Mouse (Mus musculus) liver, embryonic 11.5 days (tissue): ENCODE measurements around the gene Uba6. TPM values are rescaled to one million over a fixed set of nuclear protein-coding genes. Genes with fewer than 3 reads are reported as not detected.

ENCODE experiments used
- ATAC-seq: fragments of 200-750 bp; cut with Nextera tagmentation; replicated peaks from 2 replicates; pipeline ENCODE4 v1.8.0; 2017; ENCODE audit warnings: moderate number of reproducible peaks, mild to moderate bottlenecking, moderate TSS enrichment, moderate library complexity; ENCODE audit not compliant: low FRiP score
- DNase-seq: peaks from one replicate; pipeline ENCODE4 v3.0.0-alpha.2; 2017; ENCODE audit warnings: low spot score
- H3K27ac ChIP-seq: fragments of 300-500 bp; sonication (generic); 2 replicates; pipeline ENCODE4 v1.5.1; 2014; ENCODE audit warnings: mild to moderate bottlenecking, low read depth, low read length, control low read depth
- H3K27me3 ChIP-seq: fragments of 300-500 bp; sonication (generic); replicated peaks from 2 replicates; pipeline ENCODE4 v1.6.1; 2014; ENCODE audit warnings: low read length, mixed read lengths; ENCODE audit not compliant: control insufficient read depth, insufficient read depth
- H3K36me3 ChIP-seq: fragments of 300-500 bp; sonication (generic); 2 replicates; pipeline ENCODE4 v1.6.1; 2014; ENCODE audit warnings: mild to moderate bottlenecking, low read length, moderate library complexity, mixed read lengths; ENCODE audit not compliant: control insufficient read depth, insufficient read depth
- H3K4me1 ChIP-seq: fragments of 300-500 bp; sonication (generic); replicated peaks from 2 replicates; pipeline ENCODE4 v1.6.1; 2014; ENCODE audit warnings: low read length, mixed read lengths; ENCODE audit not compliant: control insufficient read depth, insufficient read depth
- H3K4me2 ChIP-seq: fragments of 300-500 bp; sonication (generic); 2 replicates; pipeline ENCODE4 v1.6.1; 2014; ENCODE audit warnings: mild to moderate bottlenecking, control low read depth, moderate library complexity
- H3K4me3 ChIP-seq: fragments of 300-500 bp; sonication (generic); 2 replicates; pipeline ENCODE4 v1.5.1; 2014; ENCODE audit warnings: low read depth, low read length, control low read depth
- H3K9ac ChIP-seq: fragments of 300-500 bp; sonication (generic); 2 replicates; pipeline ENCODE4 v1.6.1; 2014; ENCODE audit warnings: low read depth, low read length, control low read depth
- H3K9me3 ChIP-seq: fragments of 300-500 bp; sonication (generic); 2 replicates; pipeline ENCODE4 v1.6.1; 2016; ENCODE audit warnings: low read length, inconsistent platforms, mixed read lengths; ENCODE audit not compliant: control insufficient read depth
- WGBS: fragments of 180-500 bp; shearing (Covaris S2); extraction: QIAGEN DNeasy Blood & Tissue Kit; methylation state at CpG from one replicate; pipeline ENCODE4 v1.1.7; 2014; 5-methylcytosine and 5-hydroxymethylcytosine counted together
- polyA plus RNA-seq: library from polyadenylated mRNA; unstranded; fragments of >200 nt; fragmentation: Nextera tagmentation; extraction: Ambion mirVana; gene quantifications from 2 replicates; pipeline ENCODE4 v1.2.1, GENCODE M21; 2014

Gene Uba6
- polyA plus RNA-seq = 14.7 and 16.0 TPM in 2 replicates

DNA sequence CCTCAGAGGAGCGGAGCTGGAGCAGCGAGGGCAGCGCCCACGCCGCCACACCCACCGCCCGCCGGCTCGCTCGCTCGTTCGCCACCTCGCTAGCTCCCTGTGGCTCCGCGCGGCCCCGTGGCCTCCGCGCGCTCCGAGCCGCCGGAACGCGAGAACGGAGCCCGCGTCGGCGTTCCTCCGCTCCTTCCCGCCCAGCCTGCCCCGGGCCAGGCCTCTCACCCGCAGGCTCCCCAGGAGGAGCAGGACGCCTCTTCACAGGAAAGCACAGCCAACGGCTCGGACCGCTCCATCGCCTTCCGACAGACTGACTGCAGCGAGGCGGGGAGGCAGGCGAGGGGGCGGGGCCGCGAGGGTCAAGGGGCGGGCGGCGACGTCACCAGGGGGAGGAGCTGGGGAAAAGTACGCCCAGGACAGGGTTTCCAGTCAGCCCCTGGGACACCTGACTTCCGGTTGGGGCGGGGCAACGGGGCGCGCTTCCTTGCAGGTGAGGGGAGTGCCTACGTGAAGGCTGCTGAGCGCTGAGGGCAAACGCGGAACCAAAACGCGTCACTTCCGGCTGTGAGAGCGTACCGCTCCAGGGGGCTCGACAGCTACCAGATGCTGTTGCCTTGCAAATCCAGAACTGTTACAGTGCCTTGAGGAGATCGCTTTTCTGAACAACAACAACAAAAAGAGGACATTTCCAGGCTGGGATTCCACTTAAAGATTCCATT is at the start of gene Uba6:
TSS of gene Uba6 (minus strand) at position 355 of the 713 bp plus-strand sequence.
- WGBS = under 1% methylated on average over 60 of the region's 67 CpGs
- H3K4me1 ChIP-seq = peaks cover 6% of the 10 kb centered on the region
- H3K4me2 ChIP-seq = peak within 1 kb of the TSS; percentile 93
- H3K9ac ChIP-seq = peak within 1 kb of the TSS; percentile 61
- DNase-seq (peak; percentile 100), ATAC-seq (peak; percentile 99)
- H3K9me3 ChIP-seq = no peaks in the 10 kb centered on the region
- peak within 1 kb of the TSS; percentile 63 for H3K4me3 ChIP-seq
- H3K27me3 ChIP-seq = no peaks in the 10 kb centered on the region
- H3K36me3 ChIP-seq = no peaks in the 10 kb centered on the region
- H3K27ac ChIP-seq = peak within 1 kb of the TSS; percentile 72

DNA sequence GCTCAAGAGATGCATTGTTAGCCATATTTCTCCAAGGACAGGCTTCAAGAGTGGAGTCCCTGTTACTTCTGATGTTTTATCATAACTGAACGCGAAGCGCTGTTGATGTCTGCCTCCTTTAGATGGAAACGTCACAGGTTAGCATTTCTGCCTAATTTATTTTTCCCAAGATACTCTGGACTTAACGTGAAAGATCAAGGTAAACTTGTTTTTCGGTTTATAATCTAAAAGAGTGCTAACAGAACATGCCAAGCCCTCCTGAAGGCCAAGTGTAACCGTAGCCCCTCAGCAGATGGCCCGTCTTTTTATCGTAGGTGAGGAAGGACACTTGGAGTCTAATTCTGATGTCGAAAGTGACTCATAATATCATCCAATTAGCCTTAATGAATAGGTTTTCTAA is 25.2 kb upstream of the Uba6 start, which contains the start of gene Gnrhr:
TSS of gene Gnrhr (minus strand) at position 101 of the 400 bp plus-strand sequence.
- Histone ChIP-seq H3K36me3 (no peaks in the 10 kb centered on the region), H3K4me3 (no peak within 1 kb of the TSS), H3K27ac (no peak within 1 kb of the TSS), H3K27me3 (no peaks in the 10 kb centered on the region), H3K4me1 (no peaks in the 10 kb centered on the region), H3K9ac (no peak within 1 kb of the TSS), H3K4me2 (no peak within 1 kb of the TSS), H3K9me3 (no peaks in the 10 kb centered on the region)
- WGBS = 87% methylated on average over 10 of the region's 10 CpGs
- DNase-seq (no peak), ATAC-seq (no peak)

DNA sequence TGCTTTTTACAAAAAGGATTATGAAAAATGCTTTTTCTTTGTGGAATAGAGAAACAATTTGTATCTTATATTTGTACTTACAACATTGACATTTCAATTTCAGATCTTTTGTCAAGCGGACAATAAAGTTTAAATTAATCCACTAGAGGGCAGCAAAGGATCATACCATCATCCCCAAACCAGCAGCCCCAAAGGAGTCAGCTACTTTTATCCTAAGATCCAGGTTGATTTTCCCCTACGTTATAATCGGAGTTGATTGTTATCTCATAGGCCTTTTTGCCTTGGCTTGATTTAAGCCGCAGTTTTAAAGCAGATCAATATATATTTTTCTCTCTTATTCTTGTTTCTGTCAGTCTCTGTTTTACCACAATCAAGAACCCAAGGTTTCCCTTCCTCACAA is 18.8 kb upstream of the Uba6 start:
- Histone ChIP-seq H3K4me1 (no peaks in the 10 kb centered on the region), H3K27me3 (no peaks in the 10 kb centered on the region), H3K9ac (no peak overlapping the region), H3K9me3 (no peaks in the 10 kb centered on the region), H3K27ac (no peak overlapping the region), H3K36me3 (no peaks in the 10 kb centered on the region), H3K4me2 (no peak overlapping the region), H3K4me3 (no peak overlapping the region)
- ATAC-seq = peak; percentile 18; the same call in 1 of the 2 replicates
- WGBS = 19% methylated on average over 4 of the region's 4 CpGs
- DNase-seq = no peak

DNA sequence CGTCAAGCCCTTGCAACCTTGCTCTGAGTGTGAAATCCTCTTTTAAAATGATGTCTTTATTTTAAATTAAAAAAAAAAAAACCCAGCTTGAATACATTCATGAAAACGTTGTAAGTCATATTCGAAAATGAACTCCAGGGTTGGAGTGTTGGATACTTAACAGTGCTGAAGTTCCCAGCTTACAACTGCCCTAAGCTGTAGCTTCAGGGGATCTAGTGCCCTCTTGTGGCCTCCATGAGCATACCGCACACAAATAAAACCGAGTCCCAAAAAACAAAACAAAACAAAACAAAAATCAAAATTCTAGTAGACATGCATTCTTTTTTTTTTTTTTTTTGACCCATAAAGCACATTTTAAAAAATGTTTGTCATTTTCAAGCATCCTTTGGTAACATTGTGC is 18.2 kb upstream of the Uba6 start:
- H3K36me3 ChIP-seq = no peaks in the 10 kb centered on the region
- ATAC-seq = peak; percentile 58; the same call in 1 of the 2 replicates
- H3K4me2 ChIP-seq = no peak overlapping the region
- no peaks in the 10 kb centered on the region for H3K4me1 ChIP-seq
- WGBS = 21% methylated on average over 5 of the region's 5 CpGs
- H3K27ac ChIP-seq = no peak overlapping the region
- DNase-seq = no peak
- H3K4me3 ChIP-seq = no peak overlapping the region
- H3K9ac ChIP-seq = no peak overlapping the region
- no peaks in the 10 kb centered on the region for H3K27me3 ChIP-seq
- H3K9me3 ChIP-seq = no peaks in the 10 kb centered on the region

GRCm38 (mm10) chr5:86190290-86190689 is 17.7 kb upstream of the Uba6 start:
- H3K9ac ChIP-seq = no peak overlapping the region
- H3K36me3 ChIP-seq = no peaks in the 10 kb centered on the region
- 45% methylated on average over 15 of the region's 15 CpGs for WGBS
- no peak overlapping the region for H3K4me3 ChIP-seq
- ATAC-seq (no peak), DNase-seq (no peak)
- H3K9me3 ChIP-seq = no peaks in the 10 kb centered on the region
- no peaks in the 10 kb centered on the region for H3K4me1 ChIP-seq
- no peak overlapping the region for H3K4me2 ChIP-seq
- no peak overlapping the region for H3K27ac ChIP-seq
- no peaks in the 10 kb centered on the region for H3K27me3 ChIP-seq

GRCm38 (mm10) chr5:86187441-86187840 is 14.8 kb upstream of the Uba6 start:
- no peak overlapping the region for H3K4me2 ChIP-seq
- no peaks in the 10 kb centered on the region for H3K27me3 ChIP-seq
- DNase-seq = no peak
- no peak overlapping the region for H3K9ac ChIP-seq
- H3K9me3 ChIP-seq = no peaks in the 10 kb centered on the region
- ATAC-seq = no peak
- no peaks in the 10 kb centered on the region for H3K4me1 ChIP-seq
- no peak overlapping the region for H3K27ac ChIP-seq
- WGBS = 61% methylated on average over 6 of the region's 6 CpGs
- H3K4me3 ChIP-seq = no peak overlapping the region
- no peaks in the 10 kb centered on the region for H3K36me3 ChIP-seq

GRCm38 (mm10) chr5:86173778-86174177 is 1.2 kb upstream of the Uba6 start:
- Histone ChIP-seq H3K4me3 (no peak overlapping the region), H3K27ac (no peak overlapping the region), H3K9me3 (no peaks in the 10 kb centered on the region), H3K4me1 (peaks cover 6% of the 10 kb centered on the region), H3K27me3 (no peaks in the 10 kb centered on the region), H3K4me2 (no peak overlapping the region; the same call in 1 of the 2 replicates), H3K36me3 (no peaks in the 10 kb centered on the region), H3K9ac (no peak overlapping the region)
- no peak for DNase-seq
- WGBS = 47% methylated on average over 2 of the region's 2 CpGs
- ATAC-seq = no peak

- no peaks in the 10 kb centered on the region for H3K36me3 ChIP-seq
- under 1% methylated on average over 15 of the region's 15 CpGs for WGBS
- H3K9ac ChIP-seq = peak overlapping the region; percentile 61
- DNase-seq (no peak), ATAC-seq (no peak)
- H3K27me3 ChIP-seq = no peaks in the 10 kb centered on the region
- peak overlapping the region; percentile 63 for H3K4me3 ChIP-seq
- no peaks in the 10 kb centered on the region for H3K9me3 ChIP-seq
- peaks cover 6% of the 10 kb centered on the region for H3K4me1 ChIP-seq
- H3K27ac ChIP-seq = peak overlapping the region; percentile 72
- peak overlapping the region; percentile 93 for H3K4me2 ChIP-seq
These were observed 535 bp downstream of the Uba6 start for GRCm38 (mm10) chr5:86172088-86172448.

DNA sequence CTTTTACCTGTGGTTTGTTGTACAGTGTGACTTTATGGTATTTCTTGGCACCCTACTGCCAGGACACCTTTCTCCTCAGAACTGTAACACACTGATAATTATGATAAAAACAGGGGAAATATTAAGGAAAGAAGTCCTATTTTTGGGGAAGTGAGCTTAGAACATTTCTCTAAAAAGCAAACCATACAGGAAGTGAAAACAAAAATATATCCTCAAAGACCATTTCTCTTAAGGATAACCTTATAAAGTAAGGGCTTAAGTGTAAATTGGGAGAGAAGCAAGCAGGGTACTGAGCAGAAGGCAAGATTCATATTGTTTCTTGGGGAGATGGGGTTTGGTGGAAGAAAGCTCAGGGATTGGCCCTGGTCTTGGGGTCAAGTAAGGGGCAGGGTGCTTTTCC is 42.8 kb downstream of the Uba6 start:
- no peaks in the 10 kb centered on the region for H3K4me1 ChIP-seq
- H3K9me3 ChIP-seq = no peaks in the 10 kb centered on the region
- no peak overlapping the region for H3K4me2 ChIP-seq
- no peaks in the 10 kb centered on the region for H3K27me3 ChIP-seq
- no peak overlapping the region for H3K4me3 ChIP-seq
- H3K36me3 ChIP-seq = peaks cover 3% of the 10 kb centered on the region; the same call in 1 of the 2 replicates
- DNase-seq (no peak), ATAC-seq (no peak)
- H3K9ac ChIP-seq = no peak overlapping the region
- H3K27ac ChIP-seq = no peak overlapping the region
